Mouse (Mus musculus) thymus, postnatal 36 days (tissue): ENCODE measurements around the gene Gm21985.

Experiments used
- DNase-seq, 2 experiments: peaks; one replicate each; pipeline ENCODE4 v3.0.0; 2022; ENCODE audit warnings: mixed read lengths in 2 of 2

Gm21985 gene

GRCm38 (mm10) chr2:112266242-112266592 is at the start of gene Gm21985:
Gene Gm21985 (plus strand): TSS chr2:112266314.
- peak; percentile 52 to 65 for DNase-seq

- no peak for DNase-seq
These were observed 48.5 kb upstream of the Gm21985 start for GRCm38 (mm10) chr2:112217614-112218013.

GRCm38 (mm10) chr2:112220880-112221279 is 45.2 kb upstream of the Gm21985 start:
- DNase-seq = no peak

GRCm38 (mm10) chr2:112222607-112223006 is 43.5 kb upstream of the Gm21985 start:
- DNase-seq = no peak

GRCm38 (mm10) chr2:112224356-112224755 is 41.8 kb upstream of the Gm21985 start:
- DNase-seq = no peak

GRCm38 (mm10) chr2:112232623-112233022 is 33.5 kb upstream of the Gm21985 start:
- no peak for DNase-seq

GRCm38 (mm10) chr2:112236620-112237019 is 29.5 kb upstream of the Gm21985 start:
- no peak for DNase-seq

- no peak for DNase-seq
These were observed 28.1 kb upstream of the Gm21985 start for GRCm38 (mm10) chr2:112238006-112238405.

- peak; percentile 88 to 89 for DNase-seq
These were observed 26.7 kb upstream of the Gm21985 start, which contains the start of gene Lpcat4 for GRCm38 (mm10) chr2:112239212-112239934. Gene Lpcat4 (plus strand): TSS chr2:112239468.

- DNase-seq = peak; percentile 31 to 55
These were observed 26.0 kb upstream of the Gm21985 start for GRCm38 (mm10) chr2:112239935-112240721.

GRCm38 (mm10) chr2:112241787-112242186 is 24.3 kb upstream of the Gm21985 start:
- no peak for DNase-seq

GRCm38 (mm10) chr2:112245307-112245706 is 20.8 kb upstream of the Gm21985 start:
- DNase-seq = no peak

GRCm38 (mm10) chr2:112246193-112246592 is 19.9 kb upstream of the Gm21985 start:
- DNase-seq = no peak

- no peak for DNase-seq
These were observed 18.8 kb upstream of the Gm21985 start for GRCm38 (mm10) chr2:112247323-112247722.

GRCm38 (mm10) chr2:112249780-112250453 is 16.2 kb upstream of the Gm21985 start:
- DNase-seq = no peak

GRCm38 (mm10) chr2:112254675-112255515 is 11.2 kb upstream of the Gm21985 start:
- DNase-seq = no peak

- no peak for DNase-seq
These were observed 6.7 kb upstream of the Gm21985 start, which contains the start of gene Nutm1 for GRCm38 (mm10) chr2:112259241-112259962. Gene Nutm1 (minus strand): TSS chr2:112259291.

GRCm38 (mm10) chr2:112261748-112262653 is 4.1 kb upstream of the Gm21985 start, which contains the start of gene Nop10:
Gene Nop10 (plus strand): TSS chr2:112261926.
- DNase-seq = peak; percentile 76 to 78

GRCm38 (mm10) chr2:112262779-112263295 is 3.3 kb upstream of the Gm21985 start:
- no peak for DNase-seq

GRCm38 (mm10) chr2:112264364-112264763 is 1.8 kb upstream of the Gm21985 start:
- no peak for DNase-seq
